Mouse (Mus musculus) kidney, adult 2 months (tissue): ENCODE data around the gene Asic1. TPM values are rescaled to one million over a fixed set of nuclear protein-coding genes. Genes with fewer than 3 reads are reported as not detected.

Source experiments
- DNase-seq: peaks from one replicate; pipeline ENCODE4 v3.0.0; 2021
- H3K27ac ChIP-seq: fragments of 200-500 bp; 2 replicates; pipeline ENCODE4 v1.5.1; 2012; ENCODE audit warnings: low read depth, low read length, control low read depth, inconsistent platforms; ENCODE audit not compliant: insufficient read depth
- H3K27me3 ChIP-seq: fragments of 200-500 bp; replicated peaks from 2 replicates; pipeline ENCODE4 v1.6.1; 2012; ENCODE audit warnings: mild to moderate bottlenecking, moderate library complexity, low read length, inconsistent platforms; ENCODE audit not compliant: control insufficient read depth, insufficient read depth
- H3K36me3 ChIP-seq: fragments of 200-500 bp; 2 replicates; pipeline ENCODE4 v1.6.1; 2012; ENCODE audit warnings: mild to moderate bottlenecking, moderate library complexity, low read length, inconsistent platforms; ENCODE audit not compliant: control insufficient read depth, insufficient read depth
- H3K4me1 ChIP-seq: fragments of 200-500 bp; 2 replicates; pipeline ENCODE4 v1.6.1; 2011; ENCODE audit warnings: low read length; ENCODE audit not compliant: control insufficient read depth, insufficient read depth
- H3K4me3 ChIP-seq: fragments of 200-500 bp; 2 replicates; pipeline ENCODE4 v1.5.1; 2011; ENCODE audit warnings: mild to moderate bottlenecking, low read depth, low read length, control low read depth; ENCODE audit not compliant: insufficient read depth
- CTCF ChIP-seq: fragments of 200-500 bp; conservative IDR thresholded peaks from 2 replicates; pipeline ENCODE4 v1.5.1; 2011; ENCODE audit warnings: low read depth, mild to moderate bottlenecking, control low read depth, low read length, moderate library complexity, mixed read lengths; ENCODE audit not compliant: insufficient read depth, insufficient read length
- POLR2A ChIP-seq: fragments of 200-500 bp; IDR thresholded peaks from one replicate; pipeline ENCODE4 v1.6.1; 2011; ENCODE audit warnings: low read depth, low read length, control low read depth
- WGBS: fragments of 180-500 bp; shearing (Covaris S2); methylation state at CpG from one replicate; pipeline ENCODE4 v1.1.7; 2018; 5-methylcytosine and 5-hydroxymethylcytosine counted together
- polyA plus RNA-seq: library from polyadenylated mRNA; depleted of rRNA; stranded (reverse); fragments of >200 nt; gene quantifications from 2 replicates; pipeline ENCODE4 v1.2.3, GENCODE M21; 2012; rRNA removed

The Asic1 gene
- polyA plus RNA-seq, 1 experiment = 0.34 TPM

GRCm38 (mm10) chr15:99740229-99740628, 70.1 kb downstream of the Asic1 start:
- DNase-seq = no peak
- H3K27me3 ChIP-seq = no peaks in the 10 kb centered on the region
- no peaks in the 10 kb centered on the region for H3K4me1 ChIP-seq
- no peak overlapping the region for H3K27ac ChIP-seq
- 94% methylated on average over 4 of the region's 4 CpGs for WGBS
- no peaks in the 10 kb centered on the region; the same call in 1 of the 2 replicates for H3K36me3 ChIP-seq
- no peak overlapping the region for H3K4me3 ChIP-seq
- no peak for TF ChIP-seq CTCF
- TF ChIP-seq POLR2A = no peak

Other genes starting within 250 kb of the Asic1 start
- gene Nckap5l, start 212.6 kb upstream of the Asic1 start, polyA plus RNA-seq = 3.1 and 3.9 TPM in 2 replicates
- gene Bcdin3d, start 195.6 kb upstream of the Asic1 start, polyA plus RNA-seq = 5.8 and 7.0 TPM in 2 replicates
- gene Faim2, start 142.2 kb upstream of the Asic1 start, polyA plus RNA-seq = 0.43 and 1.3 TPM in 2 replicates
- 741 and 818 TPM in 2 replicates for gene Aqp2, start 91.3 kb upstream of the Asic1 start, polyA plus RNA-seq
- gene Aqp5, start 79.6 kb upstream of the Asic1 start, polyA plus RNA-seq = 0.66 and 1.6 TPM in 2 replicates
- 97.9 and 124 TPM in 2 replicates for gene Aqp6, start 69.0 kb upstream of the Asic1 start, polyA plus RNA-seq
- gene Racgap1, start 18.7 kb upstream of the Asic1 start, polyA plus RNA-seq = 2.4 and 2.6 TPM in 2 replicates
- 27.7 and 29.5 TPM in 2 replicates for gene Smarcd1, start 31.8 kb downstream of the Asic1 start, polyA plus RNA-seq
- gene Gm17349, start 35.1 kb downstream of the Asic1 start, polyA plus RNA-seq = 0.58 TPM in 1 of 2 replicates, not detected in the other
- gene Gpd1, start 47.1 kb downstream of the Asic1 start, polyA plus RNA-seq = 427 and 506 TPM in 2 replicates
- 263 and 269 TPM in 2 replicates for gene Cox14, start 55.2 kb downstream of the Asic1 start, polyA plus RNA-seq
- gene Cers5, start 102.5 kb downstream of the Asic1 start, polyA plus RNA-seq = 28.7 and 31.8 TPM in 2 replicates
- 29.9 and 32.7 TPM in 2 replicates for gene Lima1, start 205.1 kb downstream of the Asic1 start, polyA plus RNA-seq